Mouse (Mus musculus) midbrain, embryonic 15.5 days (tissue): ENCODE measurements around the gene Pank2. TPM values are rescaled to one million over a fixed set of nuclear protein-coding genes. Genes with fewer than 3 reads are reported as not detected.
"Not testable (repeated sequence)": the region's sequence is repeated elsewhere in the genome, so short reads cannot be mapped to it uniquely, and the experiment has no call there.

Experiments
- ATAC-seq: fragments of 200-750 bp; cut with Nextera tagmentation; replicated peaks from 2 replicates; pipeline ENCODE4 v1.8.0; 2017; ENCODE audit warnings: moderate TSS enrichment
- H3K27ac ChIP-seq: fragments of 300-500 bp; sonication (generic); 2 replicates; pipeline ENCODE4 v1.5.1; 2015; ENCODE audit warnings: mild to moderate bottlenecking, inconsistent platforms
- H3K27me3 ChIP-seq: fragments of 300-500 bp; sonication (generic); replicated peaks from 2 replicates; pipeline ENCODE4 v1.6.1; 2015; ENCODE audit warnings: inconsistent platforms
- H3K36me3 ChIP-seq: fragments of 300-500 bp; sonication (generic); replicated peaks from 2 replicates; pipeline ENCODE4 v1.6.1; 2015; ENCODE audit warnings: inconsistent platforms
- H3K4me1 ChIP-seq: fragments of 300-500 bp; sonication (generic); 2 replicates; pipeline ENCODE4 v1.6.1; 2015; ENCODE audit warnings: inconsistent platforms
- H3K4me2 ChIP-seq: fragments of 300-500 bp; sonication (generic); 2 replicates; pipeline ENCODE4 v1.6.1; 2015; ENCODE audit warnings: inconsistent platforms, mild to moderate bottlenecking, moderate library complexity
- H3K4me3 ChIP-seq: fragments of 300-500 bp; sonication (generic); 2 replicates; pipeline ENCODE4 v1.5.1; 2015; ENCODE audit warnings: mild to moderate bottlenecking, inconsistent platforms
- H3K9ac ChIP-seq: fragments of 300-500 bp; sonication (generic); 2 replicates; pipeline ENCODE4 v1.6.1; 2015; ENCODE audit warnings: mild to moderate bottlenecking, inconsistent platforms
- H3K9me3 ChIP-seq: fragments of 300-500 bp; sonication (generic); 2 replicates; pipeline ENCODE4 v1.6.1; 2016; ENCODE audit warnings: inconsistent platforms
- WGBS: fragments of 180-500 bp; shearing (Covaris S2); methylation state at CpG from one replicate; pipeline ENCODE4 v1.1.7; 2015; ENCODE audit warnings: mixed read lengths; 5-methylcytosine and 5-hydroxymethylcytosine counted together
- polyA plus RNA-seq: library from polyadenylated mRNA; unstranded; fragments of >200 nt; fragmentation: Nextera tagmentation; extraction: Ambion mirVana; gene quantifications from 2 replicates; pipeline ENCODE4 v1.2.1, GENCODE M21; 2015

The Pank2 gene
- polyA plus RNA-seq, 1 experiment from 2014 or later = 24.7 TPM

DNA sequence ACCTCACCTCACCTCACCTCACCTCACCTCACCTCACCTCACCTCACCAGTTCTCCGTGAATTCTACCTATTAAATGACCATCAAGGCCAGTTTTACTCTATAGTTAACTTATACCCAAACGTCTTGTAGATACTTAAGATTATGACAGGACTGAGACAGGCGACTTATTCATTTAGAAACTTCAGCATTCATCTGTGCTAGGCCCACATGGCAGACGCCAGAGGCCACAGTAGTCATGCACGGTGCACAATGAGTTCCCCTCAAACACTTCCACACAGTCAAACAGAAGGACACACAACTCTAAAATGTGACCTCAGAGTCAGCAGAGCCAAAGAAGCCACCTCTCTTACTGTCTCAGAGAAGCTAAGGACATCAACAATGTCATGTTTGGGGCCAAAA lies 45.1 kb downstream of the Pank2 start:
- no peaks in the 10 kb centered on the region for H3K9me3 ChIP-seq
- no peak overlapping the region for H3K9ac ChIP-seq
- no peak overlapping the region for H3K27ac ChIP-seq
- no peaks in the 10 kb centered on the region for H3K4me1 ChIP-seq
- no peak overlapping the region for H3K4me2 ChIP-seq
- H3K27me3 ChIP-seq = no peaks in the 10 kb centered on the region
- ATAC-seq = no peak
- no peak overlapping the region for H3K4me3 ChIP-seq
- WGBS = 88% methylated on average over 5 of the region's 5 CpGs
- peaks cover 36% of the 10 kb centered on the region; the same call in 1 of the 2 replicates for H3K36me3 ChIP-seq

DNA sequence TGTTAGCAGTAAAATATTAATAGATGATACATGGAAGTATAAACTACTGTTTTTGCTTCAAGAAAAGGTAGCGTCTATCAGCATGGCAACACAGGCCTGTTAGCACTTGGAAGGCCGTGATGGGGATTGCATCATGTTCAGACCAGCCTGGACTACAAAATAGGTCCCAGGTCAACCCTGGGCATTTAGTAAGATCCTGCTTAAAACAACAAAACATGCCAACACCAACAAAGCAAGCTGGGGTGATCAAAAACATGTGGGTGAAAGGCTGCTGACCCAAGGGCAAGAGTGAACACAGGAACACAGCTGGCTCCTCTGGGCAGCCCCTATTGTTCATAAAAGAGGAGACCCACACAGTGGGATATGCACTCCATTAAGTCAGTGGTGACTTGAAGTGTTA lies 45.5 kb downstream of the Pank2 start:
- Histone ChIP-seq H3K27ac (no peak overlapping the region), H3K4me1 (no peaks in the 10 kb centered on the region), H3K9me3 (no peaks in the 10 kb centered on the region), H3K9ac (no peak overlapping the region), H3K36me3 (peaks cover 32% of the 10 kb centered on the region; the same call in 1 of the 2 replicates), H3K27me3 (no peaks in the 10 kb centered on the region), H3K4me2 (no peak overlapping the region), H3K4me3 (no peak overlapping the region)
- WGBS = 61% methylated on average over 2 of the region's 2 CpGs
- no peak for ATAC-seq

DNA sequence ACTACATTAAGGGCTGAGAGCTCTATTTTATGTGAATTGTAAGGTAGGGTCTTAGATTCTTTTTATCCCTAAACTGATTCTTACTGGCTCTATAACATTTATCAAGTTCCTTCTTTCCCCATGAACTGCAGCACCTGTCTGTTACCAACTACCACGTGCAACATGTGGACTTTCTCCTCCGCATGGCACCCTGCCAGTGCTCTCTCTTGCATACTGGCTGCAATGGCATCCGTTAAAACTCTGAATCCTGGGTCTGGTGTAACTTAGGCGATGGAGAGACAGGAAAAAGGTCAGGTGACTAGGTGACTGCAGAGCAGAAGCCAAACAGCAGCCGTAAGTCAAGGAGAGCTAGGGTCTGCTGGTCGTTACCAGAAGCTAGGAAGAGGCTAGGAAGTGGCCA lies 47.0 kb downstream of the Pank2 start:
- Histone ChIP-seq H3K36me3 (peaks cover 18% of the 10 kb centered on the region; the same call in 1 of the 2 replicates), H3K27ac (no peak overlapping the region), H3K4me3 (no peak overlapping the region), H3K27me3 (no peaks in the 10 kb centered on the region), H3K4me1 (no peaks in the 10 kb centered on the region), H3K9ac (no peak overlapping the region), H3K4me2 (no peak overlapping the region), H3K9me3 (no peaks in the 10 kb centered on the region)
- no peak for ATAC-seq
- whole genome bisulfite sequencing = 76% methylated on average over 6 of the region's 6 CpGs

DNA sequence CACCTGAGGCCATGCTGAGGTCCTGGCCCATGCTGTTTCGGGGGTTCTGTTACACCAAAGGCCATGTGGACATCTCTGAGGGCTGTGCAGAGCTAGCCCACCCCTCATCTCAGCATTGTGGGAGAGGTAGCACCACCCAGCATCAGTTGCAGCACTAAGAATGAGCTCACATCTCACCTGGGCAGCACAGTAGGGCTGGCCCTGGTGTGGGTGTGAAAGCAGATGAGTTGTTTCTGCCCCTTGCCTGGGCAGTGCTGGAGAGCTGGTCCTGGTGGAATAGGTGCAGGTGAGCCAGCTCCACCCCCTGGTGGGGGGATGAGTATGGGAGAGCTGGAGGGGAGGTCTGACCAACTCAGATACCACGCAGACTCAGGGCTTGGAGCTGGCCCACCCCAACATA lies 53.9 kb downstream of the Pank2 start:
- ATAC-seq = peak; percentile 60; the same call in 1 of the 2 replicates
- Histone ChIP-seq H3K9ac (no peak overlapping the region), H3K4me3 (no peak overlapping the region), H3K27ac (no peak overlapping the region), H3K4me2 (no peak overlapping the region), H3K9me3 (peaks cover 5% of the 10 kb centered on the region; the same call in 1 of the 2 replicates), H3K27me3 (no peaks in the 10 kb centered on the region), H3K36me3 (0 out of 2 replicates have a peak, but pooled peaks cover 4% of the 10 kb centered on the region), H3K4me1 (no peaks in the 10 kb centered on the region)
- 90% methylated on average over 2 of the region's 2 CpGs for WGBS

DNA sequence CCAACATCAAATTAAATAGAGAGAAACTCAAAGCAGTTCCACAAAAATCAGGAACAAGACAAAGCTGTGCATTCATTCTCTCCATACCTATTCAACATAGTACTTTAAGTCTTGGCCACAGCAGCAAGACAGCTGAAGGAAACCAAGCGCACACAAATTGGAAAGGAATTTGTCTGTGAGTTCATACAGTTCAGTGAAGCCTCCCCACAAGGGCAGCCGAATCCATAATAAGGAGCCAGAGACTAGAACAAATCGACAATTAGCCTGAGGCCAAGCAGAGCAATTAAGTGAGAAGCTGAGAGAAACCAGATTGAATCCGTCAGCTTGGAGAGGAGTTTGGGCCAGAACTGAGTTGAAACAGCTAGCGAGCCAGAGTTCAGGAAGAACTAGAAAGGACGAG lies 57.1 kb downstream of the Pank2 start:
- Histone ChIP-seq H3K9ac (no peak overlapping the region), H3K4me2 (no peak overlapping the region)
- no peak for ATAC-seq

DNA sequence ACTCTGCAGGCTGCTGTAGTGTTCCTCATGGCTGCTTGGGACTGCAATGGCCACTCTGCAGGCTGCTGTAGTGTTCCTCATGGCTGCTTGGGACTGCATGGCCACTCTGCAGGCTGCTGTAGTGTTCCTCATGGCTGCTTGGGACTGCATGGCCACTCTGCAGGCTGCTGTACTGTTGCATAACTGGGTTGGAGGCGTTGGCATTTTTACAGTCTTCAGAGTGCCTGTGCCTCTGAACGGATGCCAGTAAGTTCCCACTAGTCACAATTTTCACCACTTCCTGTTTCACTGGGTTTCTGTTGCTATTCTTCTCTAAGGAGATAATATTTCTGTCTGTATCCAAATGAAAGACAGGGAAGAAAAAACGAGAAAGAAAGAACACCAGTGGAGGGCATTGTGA lies 58.9 kb downstream of the Pank2 start:
- not testable (repeated sequence) for H3K36me3 ChIP-seq, H3K4me1 ChIP-seq, ATAC-seq, H3K27me3 ChIP-seq, H3K27ac ChIP-seq, H3K4me2 ChIP-seq, H3K9ac ChIP-seq, H3K9me3 ChIP-seq, H3K4me3 ChIP-seq
- WGBS = 80% methylated on average over 3 of the region's 3 CpGs

More for the DNA sequence above, 57.1 kb downstream of the Pank2 start:
- no peaks in the 10 kb centered on the region for H3K4me1 ChIP-seq
- H3K4me3 ChIP-seq = no peak overlapping the region
- H3K27me3 ChIP-seq = no peaks in the 10 kb centered on the region
- 83% methylated on average over 6 of the region's 6 CpGs for WGBS
- H3K36me3 ChIP-seq = no peaks in the 10 kb centered on the region
- peaks cover 5% of the 10 kb centered on the region; the same call in 1 of the 2 replicates for H3K9me3 ChIP-seq
- no peak overlapping the region for H3K27ac ChIP-seq

DNA sequence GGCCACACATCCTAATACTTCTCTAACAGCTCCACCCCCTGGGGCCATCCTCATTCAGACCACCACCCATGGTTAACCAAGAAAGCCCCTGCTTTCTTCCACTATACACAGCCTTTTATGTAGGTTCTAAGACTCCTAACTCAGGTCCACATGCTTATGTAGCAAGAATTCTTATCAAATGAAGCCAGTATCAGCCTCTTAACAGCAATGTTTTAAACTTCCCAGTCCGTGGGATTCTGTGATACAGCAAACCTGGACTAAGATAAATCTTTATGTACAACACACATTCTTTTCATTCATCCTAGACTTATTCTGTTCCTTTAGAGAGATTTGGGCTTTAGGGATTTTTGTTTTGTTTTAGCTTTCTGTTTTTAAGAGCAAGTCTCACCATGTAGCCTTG lies 61.4 kb downstream of the Pank2 start:
- Histone ChIP-seq H3K36me3 (no peaks in the 10 kb centered on the region), H3K4me3 (no peak overlapping the region), H3K4me1 (0 out of 2 replicates have a peak, but pooled peaks cover 3% of the 10 kb centered on the region), H3K9ac (no peak overlapping the region), H3K27me3 (no peaks in the 10 kb centered on the region), H3K27ac (no peak overlapping the region), H3K4me2 (no peak overlapping the region), H3K9me3 (no peaks in the 10 kb centered on the region)
- no peak for ATAC-seq
- 85% methylated on average over 1 of the region's 1 CpGs for WGBS

DNA sequence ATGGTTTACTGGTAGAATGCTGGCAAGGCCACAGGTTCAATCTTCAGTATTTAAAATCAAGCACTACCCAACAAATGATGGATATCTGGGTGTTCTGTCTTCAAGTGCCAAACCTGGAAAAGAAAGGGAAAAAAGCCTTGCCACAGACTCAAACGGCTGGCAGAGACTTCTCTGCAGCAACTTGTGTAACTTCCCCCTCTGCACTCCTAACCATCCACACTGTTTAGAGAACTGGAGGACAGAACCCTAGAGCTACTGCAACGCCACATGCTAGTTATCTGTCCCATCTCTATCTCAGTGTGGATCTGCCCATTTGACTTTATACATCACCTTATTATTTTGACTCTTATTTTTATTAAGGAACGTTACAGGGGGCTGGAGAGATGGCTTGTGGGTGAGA lies 63.7 kb downstream of the Pank2 start:
- Histone ChIP-seq H3K4me1 (0 out of 2 replicates have a peak, but pooled peaks cover 3% of the 10 kb centered on the region), H3K27ac (no peak overlapping the region), H3K4me2 (no peak overlapping the region), H3K9ac (no peak overlapping the region), H3K36me3 (no peaks in the 10 kb centered on the region), H3K9me3 (no peaks in the 10 kb centered on the region), H3K27me3 (no peaks in the 10 kb centered on the region), H3K4me3 (no peak overlapping the region)
- no peak for ATAC-seq
- 79% methylated on average over 3 of the region's 3 CpGs for WGBS

DNA sequence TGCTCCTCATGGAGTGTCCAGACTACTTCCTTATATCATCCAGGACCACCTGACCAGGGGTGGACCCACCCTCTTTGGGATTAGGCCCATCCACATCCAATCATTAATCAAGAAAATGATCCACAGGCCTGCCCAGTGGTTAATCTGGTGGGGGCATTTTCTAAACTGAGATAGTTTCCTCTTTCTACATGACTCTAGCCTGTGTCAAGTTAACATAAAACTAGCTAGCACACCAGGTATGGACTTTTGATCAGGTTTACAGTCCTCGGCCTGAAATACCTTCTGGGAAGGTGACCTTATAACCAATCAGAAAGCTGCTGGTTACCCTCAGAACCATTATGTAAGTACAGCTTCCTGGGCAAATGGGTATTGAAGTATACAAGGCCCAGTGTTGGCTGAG lies 66.7 kb downstream of the Pank2 start:
- Histone ChIP-seq H3K27ac (no peak overlapping the region), H3K36me3 (no peaks in the 10 kb centered on the region), H3K4me3 (no peak overlapping the region), H3K9ac (no peak overlapping the region), H3K27me3 (no peaks in the 10 kb centered on the region), H3K4me1 (0 out of 2 replicates have a peak, but pooled peaks cover 3% of the 10 kb centered on the region), H3K9me3 (no peaks in the 10 kb centered on the region), H3K4me2 (no peak overlapping the region)
- no peak for ATAC-seq
- WGBS = 98% methylated on average over 1 of the region's 1 CpGs

DNA sequence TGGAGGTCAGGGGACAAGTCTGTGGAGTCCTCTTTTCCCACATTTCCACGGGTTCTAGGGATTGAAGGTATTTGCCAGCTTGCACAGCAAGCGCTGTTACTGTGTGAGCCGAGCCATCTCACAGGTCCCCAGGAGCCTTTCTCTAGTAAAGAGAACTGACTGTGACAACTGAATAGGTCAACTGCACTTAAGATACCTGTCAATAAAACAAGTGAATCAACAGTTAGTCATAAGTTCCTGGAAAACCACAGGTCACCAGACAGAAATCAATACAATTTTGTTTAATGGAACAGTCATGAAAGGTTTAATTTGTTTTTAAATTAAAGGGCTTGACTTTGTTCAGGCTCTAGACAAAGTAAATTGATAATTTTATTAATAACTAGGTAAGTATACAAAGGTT lies 68.3 kb downstream of the Pank2 start:
- Histone ChIP-seq H3K4me2 (no peak overlapping the region), H3K4me3 (no peak overlapping the region), H3K9ac (no peak overlapping the region), H3K27me3 (no peaks in the 10 kb centered on the region), H3K4me1 (no peaks in the 10 kb centered on the region), H3K36me3 (no peaks in the 10 kb centered on the region), H3K9me3 (no peaks in the 10 kb centered on the region), H3K27ac (no peak overlapping the region)
- whole genome bisulfite sequencing = 89% methylated on average over 3 of the region's 3 CpGs
- ATAC-seq = no peak

DNA sequence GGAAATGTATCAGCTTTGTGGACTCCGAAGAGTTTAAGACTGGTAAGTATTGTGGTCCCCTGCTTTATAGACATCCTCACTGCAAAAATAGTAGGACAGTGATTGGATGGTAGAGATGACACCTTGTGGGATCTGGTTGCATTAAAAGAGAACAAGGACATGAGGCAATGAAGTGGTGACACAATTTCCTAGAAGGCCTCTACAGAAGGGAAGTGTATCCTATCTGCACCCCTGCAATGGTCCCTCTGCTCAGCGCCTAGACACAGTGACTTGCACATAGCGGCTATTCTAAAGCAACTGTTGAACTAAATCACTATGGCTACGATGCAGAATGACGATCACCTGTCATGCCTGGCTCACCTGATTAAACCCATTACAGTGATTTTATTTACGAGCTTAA lies 75.3 kb downstream of the Pank2 start:
- Histone ChIP-seq H3K4me1 (peaks cover 3% of the 10 kb centered on the region; the same call in 1 of the 2 replicates), H3K27me3 (no peaks in the 10 kb centered on the region), H3K4me3 (no peak overlapping the region), H3K9me3 (no peaks in the 10 kb centered on the region), H3K36me3 (no peaks in the 10 kb centered on the region), H3K27ac (no peak overlapping the region), H3K9ac (no peak overlapping the region), H3K4me2 (no peak overlapping the region)
- 87% methylated on average over 6 of the region's 6 CpGs for WGBS
- no peak; the same call in 1 of the 2 replicates for ATAC-seq

DNA sequence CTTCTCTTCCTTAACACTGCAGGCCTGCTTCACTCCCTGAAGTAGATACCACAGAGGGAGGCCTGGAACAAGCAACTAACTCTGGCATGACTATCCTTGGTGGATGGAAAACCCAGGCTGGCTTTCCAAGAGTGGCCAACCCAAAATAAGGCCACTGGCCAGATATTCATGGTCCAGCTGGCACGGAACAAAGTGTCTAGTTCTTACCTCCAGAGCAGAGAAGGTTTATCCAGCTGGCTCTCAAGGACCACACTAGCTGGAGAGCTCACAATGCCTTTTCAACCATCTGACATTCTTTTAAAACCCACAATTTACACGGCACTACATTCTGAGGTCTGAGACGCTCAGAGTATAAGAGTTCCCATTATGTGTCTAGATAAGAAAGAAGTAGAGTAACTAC lies 82.2 kb downstream of the Pank2 start:
- H3K27me3 ChIP-seq = no peaks in the 10 kb centered on the region
- H3K36me3 ChIP-seq = no peaks in the 10 kb centered on the region
- ATAC-seq = no peak
- H3K9me3 ChIP-seq = no peaks in the 10 kb centered on the region
- no peak overlapping the region for H3K9ac ChIP-seq
- WGBS = 63% methylated on average over 3 of the region's 3 CpGs
- no peak overlapping the region for H3K27ac ChIP-seq
- H3K4me3 ChIP-seq = no peak overlapping the region
- peaks cover 15% of the 10 kb centered on the region; the same call in 1 of the 2 replicates for H3K4me1 ChIP-seq
- H3K4me2 ChIP-seq = no peak overlapping the region

DNA sequence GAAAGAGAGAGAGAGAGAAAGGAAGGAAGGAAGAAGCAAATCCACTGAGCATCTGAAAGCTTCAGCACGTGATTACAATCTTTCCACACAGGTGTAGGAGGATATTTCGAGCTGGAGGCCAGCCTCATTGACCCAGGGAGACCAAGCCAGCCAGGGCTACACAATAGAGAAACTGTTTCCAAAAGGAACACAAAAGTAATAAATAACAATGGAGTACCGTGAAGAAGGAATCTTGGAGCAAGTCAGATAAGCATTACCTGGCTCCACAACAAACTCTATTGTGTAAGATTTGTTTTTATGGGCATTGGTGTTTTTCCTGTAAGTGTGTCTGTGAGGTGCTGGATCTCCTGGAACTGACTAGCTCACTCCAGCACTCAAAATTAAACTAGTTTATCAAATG lies 83.3 kb downstream of the Pank2 start:
- H3K4me3 ChIP-seq = no peak overlapping the region
- WGBS = 69% methylated on average over 3 of the region's 3 CpGs
- no peaks in the 10 kb centered on the region for H3K36me3 ChIP-seq
- H3K9ac ChIP-seq = no peak overlapping the region
- H3K4me1 ChIP-seq = peaks cover 22% of the 10 kb centered on the region
- ATAC-seq = no peak
- no peak overlapping the region for H3K27ac ChIP-seq
- H3K27me3 ChIP-seq = no peaks in the 10 kb centered on the region
- H3K9me3 ChIP-seq = no peaks in the 10 kb centered on the region
- H3K4me2 ChIP-seq = no peak overlapping the region
